Mouse (Mus musculus): Measurements from ENCODE around the gene Astn2.

DNA sequence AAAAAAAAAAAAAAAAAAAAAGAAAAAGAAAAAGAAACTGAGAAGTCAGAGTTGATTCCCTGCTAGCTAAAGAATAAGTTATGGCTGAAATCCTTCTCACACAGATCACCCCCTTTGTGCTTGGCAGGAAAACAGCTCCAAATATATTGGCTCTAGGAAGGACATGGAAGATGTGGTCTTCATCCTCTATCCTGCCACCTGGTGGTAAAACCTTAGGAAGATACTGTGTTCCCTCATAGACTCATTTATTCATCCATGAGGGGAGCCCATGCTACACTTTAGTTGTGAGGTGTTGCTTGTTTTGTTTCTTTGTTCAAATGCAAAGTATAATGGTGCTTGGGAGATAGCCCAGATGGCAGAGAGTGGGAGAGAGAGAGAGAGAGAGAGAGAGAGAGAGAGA is 613.4 kb downstream of the Astn2 start:
- no peak for TF ChIP-seq POLR2A (IDR thresholded peaks at IDR 0.05; ENCODE audit: control insufficient read depth, extremely low read depth, insufficient read depth, low read length, poor library complexity)
- TF ChIP-seq CTCF (IDR thresholded peaks at IDR 0.05; ENCODE audit: borderline replicate concordance, control insufficient read depth, extremely low read depth, insufficient read depth, low read length, poor library complexity): no peak
